Mouse (Mus musculus) ES-E14 (cell line): ENCODE measurements around the gene Birc6.

Source experiments
- CHD2 ChIP-seq: IDR thresholded peaks from 2 replicates; pipeline ENCODE4 v1.6.1; 2014; ENCODE audit warnings: mild to moderate bottlenecking, low read depth, low read length, inconsistent platforms
- ZNF384 ChIP-seq: IDR thresholded peaks from 2 replicates; pipeline ENCODE4 v1.6.1; 2012; ENCODE audit warnings: low read depth, low read length, inconsistent platforms

- TF ChIP-seq ZNF384 = no peak
- TF ChIP-seq CHD2 = no peak
Observed at GRCm38 (mm10) chr17:74715128-74715527, 187.0 kb downstream of the Birc6 start.
